Comparison of ENCODE assay signal across 22 mouse cellular contexts in the genomic region with DNA sequence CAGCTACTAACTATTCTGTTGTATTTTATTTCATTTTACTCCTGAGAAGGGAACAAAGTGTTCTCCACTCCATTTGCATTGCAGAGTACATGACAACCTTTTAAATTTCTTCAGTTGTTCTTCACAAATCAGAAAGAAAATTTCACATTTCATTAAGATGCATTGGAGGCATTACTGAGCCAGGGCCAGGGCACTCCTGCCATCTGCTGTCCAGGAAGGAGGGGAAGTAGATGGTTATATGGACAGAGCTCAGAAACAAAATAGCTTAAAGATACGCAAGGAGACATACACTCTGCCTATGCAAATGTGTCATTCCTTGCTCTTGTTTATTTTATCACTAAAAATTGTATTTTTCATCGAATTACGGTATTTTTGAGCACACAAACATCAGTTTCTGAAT.
DNase-seq lines count a peak whose midpoint lies in the region; ATAC-seq and TF ChIP-seq lines count a peak whose summit lies in the region.
"Had no signal": no experiment of that assay in that cellular context is flagged by ENCODE, and none has a peak within 500 bp of the region (broad histone marks: within the 10 kb centered on the region; RNA-seq: fewer than 3 reads in every experiment).

No protein-coding gene starts in this region.

- peak; percentile 14 for DNase-seq in adrenal gland, postnatal 14 days
- no peak for DNase-seq in adrenal gland, postnatal 4 days (ENCODE audit: low spot score in 2 of 2)
- no peak for DNase-seq in heart, postnatal 0 days (ENCODE audit: low spot score)
- DNase-seq in heart, embryonic 10.5 days (ENCODE audit: low spot score): no peak
- DNase-seq in left cerebral cortex, postnatal 4 days: peak; percentile 14
- DNase-seq in left cerebral cortex, adult 2 months (ENCODE audit: extremely low spot score in 1 of 2, low spot score in 2 of 2): no peak
- DNase-seq in retina, embryonic 14.5 days (ENCODE audit: low spot score): peak; percentile 18
- no peak for DNase-seq in frontal cortex, postnatal 25 days (ENCODE audit: low spot score in 2 of 2)
- DNase-seq: cerebellum, adult 9-10 months; gastrocnemius, adult 2 months; heart, postnatal 36 days; kidney, adult 8-10 months; liver, embryonic 13.5 days; thymus, adult 2 months had no signal

- no peak overlapping the region for H3K9ac ChIP-seq in heart, postnatal 0 days (replicated peaks; ENCODE audit: low read depth, low read length)
- H3K9ac ChIP-seq: embryonic facial prominence, embryonic 15.5 days; heart, embryonic 13.5 days; limb, embryonic 13.5 days; liver, embryonic 13.5 days; midbrain, embryonic 12.5 days; neural tube, embryonic 15.5 days; stomach, embryonic 15.5 days had no signal

- no peaks in the 10 kb centered on the region for H3K4me1 ChIP-seq in heart, postnatal 0 days (ENCODE audit: control insufficient read depth, insufficient read depth)
- H3K4me1 ChIP-seq in heart, embryonic 10.5 days: no peaks in the 10 kb centered on the region
- H3K4me1 ChIP-seq: embryonic facial prominence, embryonic 15.5 days; heart, embryonic 13.5 days; limb, embryonic 13.5 days; liver, embryonic 13.5 days; midbrain, embryonic 12.5 days; neural tube, embryonic 15.5 days; stomach, embryonic 15.5 days had no signal

- TF ChIP-seq EP300 in heart, postnatal 0 days (IDR thresholded peaks at IDR 0.05; ENCODE audit: low read depth): no peak

- TF ChIP-seq CTCF in heart, postnatal 0 days (IDR thresholded peaks at IDR 0.05; ENCODE audit: low read depth): peak; percentile 18; the same call in 1 of the 2 replicates
- no peak for TF ChIP-seq CTCF in left cerebral cortex, adult 2 months (IDR thresholded peaks at IDR 0.05)

- ATAC-seq in heart, postnatal 0 days (ENCODE audit: insufficient read depth, low read depth): no peak

- H3K9me3 ChIP-seq in heart, postnatal 0 days (replicated peaks; ENCODE audit: control insufficient read depth, low read length): no peaks in the 10 kb centered on the region
- H3K9me3 ChIP-seq in heart, embryonic 10.5 days: no peaks in the 10 kb centered on the region
- H3K9me3 ChIP-seq: embryonic facial prominence, embryonic 15.5 days; heart, embryonic 13.5 days; limb, embryonic 13.5 days; liver, embryonic 13.5 days; midbrain, embryonic 12.5 days; neural tube, embryonic 15.5 days; stomach, embryonic 15.5 days had no signal

- WGBS in heart, postnatal 0 days: 49% methylated on average over 3 of the region's 3 CpGs
- WGBS in heart, embryonic 10.5 days: 66% methylated on average over 3 of the region's 3 CpGs

- H3K4me3 ChIP-seq in heart, postnatal 0 days (ENCODE audit: low read depth, low read length): no peak overlapping the region
- no peak overlapping the region for H3K4me3 ChIP-seq in heart, embryonic 10.5 days
- no peak overlapping the region for H3K4me3 ChIP-seq in left cerebral cortex, adult 2 months
- H3K4me3 ChIP-seq: embryonic facial prominence, embryonic 15.5 days; gastrocnemius, adult 2 months; heart, embryonic 13.5 days; limb, embryonic 13.5 days; liver, embryonic 13.5 days; midbrain, embryonic 12.5 days; neural tube, embryonic 15.5 days; stomach, embryonic 15.5 days had no signal

- H3K4me2 ChIP-seq in heart, postnatal 0 days (ENCODE audit: low read depth, low read length): no peak overlapping the region
- H3K4me2 ChIP-seq: embryonic facial prominence, embryonic 15.5 days; heart, embryonic 13.5 days; limb, embryonic 13.5 days; liver, embryonic 13.5 days; midbrain, embryonic 12.5 days; neural tube, embryonic 15.5 days; stomach, embryonic 15.5 days had no signal

- H3K36me3 ChIP-seq in heart, postnatal 0 days (replicated peaks; ENCODE audit: control insufficient read depth, insufficient read depth, low read length): no peaks in the 10 kb centered on the region
- H3K36me3 ChIP-seq in heart, embryonic 10.5 days: no peaks in the 10 kb centered on the region
- H3K36me3 ChIP-seq: embryonic facial prominence, embryonic 15.5 days; heart, embryonic 13.5 days; limb, embryonic 13.5 days; liver, embryonic 13.5 days; midbrain, embryonic 12.5 days; neural tube, embryonic 15.5 days; stomach, embryonic 15.5 days had no signal

- no peak overlapping the region for H3K27ac ChIP-seq in heart, postnatal 0 days (ENCODE audit: low read depth)
- no peak overlapping the region for H3K27ac ChIP-seq in heart, embryonic 10.5 days
- no peak overlapping the region for H3K27ac ChIP-seq in left cerebral cortex, adult 2 months
- H3K27ac ChIP-seq: embryonic facial prominence, embryonic 15.5 days; gastrocnemius, adult 2 months; heart, embryonic 13.5 days; limb, embryonic 13.5 days; liver, embryonic 13.5 days; macrophage; midbrain, embryonic 12.5 days; neural tube, embryonic 15.5 days; stomach, embryonic 15.5 days had no signal

- intact Hi-C loops in left cerebral cortex, postnatal 4 days (cut with DNase I): no loop called here
- intact Hi-C loops in left cerebral cortex, adult 2 months (cut with DNase I): no loop called here

- no peaks in the 10 kb centered on the region for H3K27me3 ChIP-seq in heart, postnatal 0 days (ENCODE audit: control insufficient read depth, insufficient read depth, low read length)
- no peaks in the 10 kb centered on the region for H3K27me3 ChIP-seq in heart, embryonic 10.5 days (ENCODE audit: insufficient read depth, poor library complexity, severe bottlenecking)
- H3K27me3 ChIP-seq: CH12.LX; embryonic facial prominence, embryonic 15.5 days; heart, embryonic 13.5 days; limb, embryonic 13.5 days; liver, embryonic 13.5 days; midbrain, embryonic 12.5 days; neural tube, embryonic 15.5 days; stomach, embryonic 15.5 days had no signal

Comparison
In these comparisons a context has a peak if more than half of its experiments do, and no peak if none do; other contexts are left out.
1. DNase-seq: peak in adrenal gland, postnatal 14 days (single experiment), left cerebral cortex, postnatal 4 days (single experiment) and retina, embryonic 14.5 days (single experiment); none in adrenal gland, postnatal 4 days (0 of 2), heart, postnatal 0 days (single experiment), heart, embryonic 10.5 days (single experiment), left cerebral cortex, adult 2 months (0 of 2) and frontal cortex, postnatal 25 days (0 of 2).